Mouse (Mus musculus) liver, adult (tissue): ENCODE data around the gene Gpr160.

ENCODE experiments used
- GATA4 ChIP-seq: IDR thresholded peaks from 2 replicates; pipeline ENCODE4 v1.6.1; 2014; ENCODE audit warnings: mild to moderate bottlenecking, low read length; ENCODE audit not compliant: insufficient replicate concordance

Gene Gpr160

DNA sequence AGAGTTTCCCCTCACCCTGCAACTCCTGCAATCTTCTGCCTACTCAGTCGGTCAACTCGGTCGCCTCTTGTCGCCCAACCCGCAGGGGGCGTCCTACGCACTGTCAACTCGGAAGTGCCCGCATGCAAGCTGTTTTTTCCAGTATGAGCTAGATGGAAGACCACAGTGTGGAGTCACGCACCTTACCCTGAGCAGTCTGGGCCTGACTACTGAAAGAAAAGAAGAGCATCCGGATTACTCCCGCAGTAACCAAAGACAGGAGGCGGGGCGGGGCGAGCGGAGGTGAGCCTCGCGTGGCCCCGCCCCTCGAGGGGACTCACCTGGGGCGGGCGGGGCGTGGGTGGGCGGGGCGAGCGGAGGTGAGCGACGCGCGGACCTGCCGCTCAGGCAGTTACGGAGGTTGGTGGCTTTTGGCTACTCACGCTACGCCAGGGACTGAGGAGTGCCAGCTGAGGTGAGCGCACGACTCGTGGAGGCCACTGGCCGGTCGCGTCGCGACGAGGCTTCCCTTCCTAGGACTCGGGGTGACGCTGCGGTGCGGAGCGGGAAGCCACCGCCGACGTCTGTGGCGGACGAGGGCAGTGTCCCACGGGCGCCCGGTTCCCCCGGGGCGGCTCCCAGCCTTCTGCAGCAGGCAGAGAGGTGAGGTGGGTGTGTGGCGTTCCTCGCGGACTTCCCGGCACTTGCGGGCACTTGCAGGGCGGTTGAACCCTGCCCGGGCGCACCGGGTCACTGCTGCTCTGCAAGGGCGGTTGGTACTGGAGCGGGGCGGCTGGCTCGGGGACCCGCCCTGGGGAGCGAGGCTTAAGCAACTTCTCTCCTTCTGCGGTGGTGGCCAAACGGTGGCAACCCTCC lies at the start of gene Gpr160:
TSS of gene Gpr160 (plus strand) at position 347 of the 855 bp plus-strand sequence.
- no peak for TF ChIP-seq GATA4

DNA sequence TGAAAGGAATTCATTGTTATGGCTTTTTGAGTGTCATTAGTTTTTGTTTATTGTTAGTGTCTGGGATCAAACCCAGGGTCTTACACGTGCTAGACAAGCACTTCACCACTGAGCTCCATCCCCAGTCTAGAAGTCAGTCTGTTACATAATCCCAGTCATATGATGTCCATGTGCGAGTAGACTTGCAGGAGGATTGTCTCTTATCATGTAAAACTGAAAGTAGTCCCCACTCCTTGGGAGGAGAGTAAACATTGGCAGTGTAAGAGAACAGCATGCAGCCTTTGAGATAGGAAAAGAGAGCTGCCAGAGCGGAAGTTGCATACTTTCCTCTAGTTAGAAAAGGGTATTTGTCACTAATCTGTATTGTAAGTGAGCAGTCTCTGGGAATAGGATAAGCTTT lies 42.9 kb upstream of the Gpr160 start:
- peak; percentile 91; the same call in 1 of the 2 replicates for TF ChIP-seq GATA4

DNA sequence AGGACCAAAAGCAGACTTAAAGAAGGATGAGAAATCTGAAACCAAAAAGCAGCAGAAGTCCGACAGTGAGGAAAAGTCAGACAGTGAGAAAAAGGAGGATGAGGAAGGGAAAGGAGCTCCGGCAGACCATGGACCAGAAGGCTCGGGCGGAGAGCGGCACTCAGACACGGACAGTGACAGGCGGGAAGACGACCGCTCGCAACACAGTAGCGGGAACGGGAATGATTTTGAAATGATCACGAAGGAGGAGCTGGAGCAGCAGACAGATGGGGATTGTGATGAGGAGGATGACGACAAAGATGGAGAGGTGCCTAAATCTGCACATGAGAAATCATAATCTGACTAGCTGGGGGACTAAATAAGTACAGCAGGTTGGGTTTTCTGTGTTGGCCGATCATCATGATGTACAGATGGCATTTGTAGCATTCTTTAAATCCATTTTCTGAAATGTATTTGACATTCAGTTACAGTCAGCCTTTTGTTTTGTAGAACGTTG lies 37.1 kb upstream of the Gpr160 start:
- no peak for TF ChIP-seq GATA4

DNA sequence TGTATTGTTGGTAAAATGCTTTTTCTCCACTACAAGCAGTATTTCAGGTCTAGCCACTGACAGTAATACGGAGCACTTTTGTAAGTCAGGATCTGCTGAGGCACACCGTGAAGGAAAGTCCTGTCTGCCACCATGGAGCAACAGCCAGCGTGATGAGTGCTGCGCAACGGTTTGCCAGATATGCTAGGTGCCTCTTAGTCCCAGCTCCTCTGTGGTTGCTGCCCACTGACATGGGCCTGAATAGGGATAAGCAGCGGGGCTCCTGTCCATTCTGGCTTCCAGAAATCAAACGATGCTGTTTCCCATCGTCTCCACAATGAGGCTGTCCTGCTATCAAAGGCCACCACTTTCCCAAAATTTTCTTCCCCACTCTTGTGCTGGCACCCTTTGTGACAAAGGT lies 33.6 kb upstream of the Gpr160 start:
- no peak for TF ChIP-seq GATA4

DNA sequence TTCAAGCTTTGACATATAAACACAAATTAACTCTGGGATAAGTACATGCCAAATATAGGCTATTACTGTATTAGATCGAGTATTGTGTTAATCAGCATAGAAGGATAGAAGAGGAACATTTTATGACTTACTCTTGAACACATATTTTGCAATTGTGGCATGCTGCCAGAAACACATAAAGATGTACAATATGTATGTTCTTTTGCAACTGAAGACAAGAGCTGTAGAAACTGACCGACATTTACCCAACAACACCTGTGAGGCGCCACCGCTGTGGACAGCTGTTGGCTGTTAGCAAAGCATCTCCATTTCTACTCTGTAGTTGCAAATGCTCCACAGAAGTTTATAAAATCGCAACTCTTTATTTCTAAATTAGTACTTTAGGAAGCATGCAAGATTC lies 29.7 kb upstream of the Gpr160 start:
- no peak for TF ChIP-seq GATA4

DNA sequence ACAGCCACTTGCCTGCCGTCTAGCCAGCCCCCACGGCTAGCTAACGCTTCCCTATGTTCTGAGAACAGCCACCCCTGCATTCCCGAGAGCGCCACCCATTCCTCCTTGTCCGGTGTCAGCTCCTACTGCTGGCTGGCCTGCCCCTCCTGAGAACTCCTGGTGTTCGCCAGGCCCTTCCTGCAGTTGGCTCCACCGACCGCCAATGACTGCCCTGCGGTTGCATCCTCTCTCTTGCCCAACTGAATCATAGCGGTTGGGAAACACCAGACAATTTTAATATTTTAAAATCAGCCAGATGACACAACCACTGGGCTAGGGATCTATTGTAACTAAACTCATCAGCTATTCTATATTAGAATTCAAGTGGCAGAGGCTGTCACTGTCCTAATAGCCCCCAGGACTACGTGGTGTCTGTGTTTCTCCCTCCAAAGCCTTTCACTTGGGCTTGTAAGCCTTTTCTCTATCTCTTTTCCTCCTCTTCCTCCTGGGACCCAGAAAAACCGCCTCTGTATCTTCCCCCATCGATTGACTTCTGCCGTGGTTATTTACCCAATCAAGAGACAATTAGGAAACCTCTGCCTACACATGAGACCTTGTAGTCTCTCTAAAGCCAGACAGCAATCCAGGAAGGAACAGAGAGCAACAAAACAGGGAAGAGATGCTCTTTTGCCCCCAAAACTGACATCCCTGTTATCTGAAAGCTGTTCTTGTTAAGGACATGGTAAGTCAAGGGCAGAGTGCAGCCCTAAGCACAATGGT lies 23.7 kb upstream of the Gpr160 start:
- TF ChIP-seq GATA4, result no peak

DNA sequence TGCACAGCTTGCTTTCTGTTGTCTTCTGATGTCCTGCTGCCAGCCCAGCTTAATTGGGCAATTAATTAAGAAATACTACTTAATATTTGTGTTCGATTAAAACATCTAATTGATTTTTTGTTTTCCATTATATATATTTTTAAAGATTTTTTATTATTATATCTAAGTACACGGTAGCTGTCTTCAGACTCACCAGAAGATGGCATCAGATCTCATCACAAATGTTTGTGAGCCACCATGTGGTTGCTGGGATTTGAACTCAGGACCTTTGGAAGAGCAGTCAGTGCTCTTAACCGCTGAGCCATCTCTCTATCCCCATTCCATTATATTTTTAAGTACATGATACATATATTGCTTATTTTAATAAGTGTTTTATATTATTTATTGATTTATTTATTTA lies 22.5 kb upstream of the Gpr160 start:
- TF ChIP-seq GATA4, result no peak

DNA sequence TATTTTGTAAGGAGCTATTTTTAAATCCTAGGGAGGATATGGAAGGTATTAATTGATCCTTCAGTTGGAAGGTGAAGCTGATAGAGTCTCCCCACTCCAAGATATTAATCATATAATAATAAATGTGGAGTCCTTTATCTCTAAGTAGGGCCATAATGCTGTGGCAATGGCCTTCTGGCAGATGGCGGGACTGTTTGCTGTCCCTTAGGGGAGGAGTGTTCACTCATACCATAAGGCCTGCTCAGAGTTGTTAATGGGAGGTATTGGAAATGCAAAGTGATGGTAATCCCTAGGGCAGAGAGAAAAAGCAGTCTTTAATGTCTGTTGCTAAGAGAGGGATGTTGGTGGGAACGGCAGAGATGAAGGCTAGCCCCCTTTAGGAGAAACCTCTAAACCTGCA lies 10.0 kb upstream of the Gpr160 start:
- TF ChIP-seq GATA4, result no peak

DNA sequence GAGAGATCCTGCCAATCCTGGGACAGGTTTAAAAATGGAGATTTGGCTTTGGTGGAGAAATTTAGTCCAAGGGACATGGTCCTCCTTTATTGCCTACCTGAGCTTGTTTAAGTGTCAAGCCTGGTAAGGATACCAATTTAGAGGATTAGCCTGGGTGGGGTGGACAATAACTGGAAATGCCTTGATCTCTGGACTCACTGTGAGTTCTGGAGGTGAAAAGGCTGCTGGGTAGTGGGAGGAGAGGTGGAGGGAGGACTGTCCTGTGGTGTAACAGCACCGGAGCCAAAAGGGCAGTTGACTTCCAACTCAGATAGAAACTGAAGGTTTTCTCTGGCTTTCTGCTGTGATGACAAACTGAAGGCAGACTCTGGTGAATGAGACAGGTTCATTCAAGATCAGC lies 8.3 kb upstream of the Gpr160 start:
- no peak for TF ChIP-seq GATA4

DNA sequence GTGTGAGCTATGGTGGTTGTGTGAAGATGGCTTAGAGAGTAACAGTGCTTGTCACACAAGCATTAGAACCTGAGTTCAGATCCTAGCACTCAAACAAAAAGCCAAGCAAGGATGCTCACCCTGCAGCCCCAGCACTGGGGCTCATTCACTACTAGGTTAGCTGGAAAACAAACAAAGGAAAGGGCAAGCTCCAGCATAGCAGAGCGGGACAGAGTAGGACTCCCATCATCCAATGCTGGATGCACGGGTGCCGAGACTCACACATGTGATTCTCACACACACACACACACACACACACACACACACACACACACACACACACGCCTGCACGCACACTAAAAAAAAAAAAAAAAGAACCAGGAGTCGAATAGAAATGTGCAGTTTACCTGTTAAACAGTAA lies 4.3 kb upstream of the Gpr160 start:
- no peak for TF ChIP-seq GATA4

DNA sequence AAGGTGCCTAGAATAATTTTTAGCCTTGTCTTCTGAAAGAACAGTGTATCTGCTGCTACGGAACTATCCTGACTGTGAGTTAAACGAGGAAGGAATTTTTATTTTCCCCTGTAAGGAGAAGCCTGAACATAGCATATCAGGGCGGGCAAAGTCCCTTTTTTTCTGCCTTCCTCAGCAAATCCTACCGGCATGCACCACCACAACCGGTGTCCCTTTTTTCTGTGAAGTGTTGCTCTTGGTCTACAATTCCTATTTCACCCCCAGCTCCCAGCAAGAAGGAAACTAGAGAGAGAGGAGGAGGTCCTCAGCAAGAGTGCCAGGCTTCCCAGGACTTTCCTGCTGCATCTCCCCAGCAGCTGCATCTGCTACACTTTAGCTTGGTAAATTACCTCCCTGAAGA lies 2.2 kb upstream of the Gpr160 start:
- TF ChIP-seq GATA4, result no peak

DNA sequence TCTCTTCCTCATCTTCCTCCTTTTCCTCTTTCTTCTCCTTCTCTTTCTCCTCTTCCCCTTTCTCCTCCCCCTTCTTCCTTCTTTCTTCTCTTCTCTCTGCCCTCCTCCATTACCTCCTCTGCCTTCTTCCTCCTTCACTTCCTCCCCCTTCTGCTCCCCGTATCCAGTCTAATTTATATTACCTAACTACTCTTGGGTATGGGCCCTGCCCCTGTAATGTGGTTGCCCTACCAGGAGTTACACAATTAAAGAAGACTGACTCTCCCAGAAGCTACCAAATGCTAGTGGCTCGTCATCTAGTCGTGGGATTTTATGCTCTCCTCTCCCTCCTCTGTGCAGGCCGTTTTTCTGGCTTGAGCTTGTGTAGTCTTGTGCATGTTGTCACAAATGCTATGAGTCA lies 5.0 kb downstream of the Gpr160 start:
- no peak for TF ChIP-seq GATA4

DNA sequence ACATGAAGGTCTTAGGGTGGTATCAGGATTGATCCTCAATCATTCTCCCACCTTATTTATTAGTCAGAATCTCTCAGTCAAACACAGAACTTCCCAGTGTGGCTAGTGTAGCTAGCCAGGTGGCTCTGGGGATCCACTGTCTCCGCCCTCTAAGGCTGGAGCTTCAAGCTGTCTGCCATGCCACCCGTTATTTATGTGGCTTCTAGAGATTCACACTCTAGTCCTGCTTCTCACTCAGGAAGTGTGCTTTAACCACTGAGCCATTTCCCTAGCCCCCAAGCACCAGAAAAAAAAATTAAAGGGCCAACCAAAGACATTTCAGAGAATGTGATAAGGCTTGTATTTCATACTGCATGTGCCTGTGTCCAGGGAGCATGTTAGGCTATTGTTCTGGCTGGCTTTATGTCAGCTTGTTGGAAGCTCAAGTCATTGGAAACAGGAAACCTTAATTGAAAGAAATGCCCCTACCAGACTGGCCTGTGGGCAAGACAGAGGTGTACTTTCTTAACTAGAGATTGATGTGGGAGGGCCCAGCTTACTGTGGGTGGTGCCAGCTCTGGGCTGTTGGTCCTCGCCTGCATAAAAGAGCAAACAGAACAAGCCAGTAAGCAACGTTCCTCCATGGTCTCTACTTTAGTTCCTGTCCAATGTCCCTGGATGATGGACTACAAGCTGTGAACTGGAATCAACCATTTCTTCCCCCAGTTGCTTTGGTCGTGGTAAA lies 8.1 kb downstream of the Gpr160 start:
- TF ChIP-seq GATA4, result no peak

DNA sequence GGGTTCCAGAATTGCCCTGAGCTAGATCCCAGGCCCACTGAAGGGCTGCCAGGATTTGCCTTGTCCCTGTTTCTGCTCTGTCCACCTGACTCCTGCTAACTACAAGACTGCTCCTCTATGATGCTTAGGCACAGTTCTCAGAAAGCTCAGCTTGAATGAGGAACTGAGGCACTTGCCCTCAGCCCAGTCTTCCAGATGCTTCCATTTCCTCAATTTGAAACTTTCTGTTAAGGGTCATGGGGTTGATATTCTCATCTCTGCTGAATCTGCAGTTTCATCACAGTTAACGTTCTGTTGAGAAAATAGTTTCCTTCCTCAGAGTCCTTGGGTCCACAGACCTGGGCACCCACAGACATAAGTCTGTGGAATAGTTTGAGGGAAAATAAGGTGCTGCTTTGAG lies 8.9 kb downstream of the Gpr160 start:
- TF ChIP-seq GATA4, result no peak

DNA sequence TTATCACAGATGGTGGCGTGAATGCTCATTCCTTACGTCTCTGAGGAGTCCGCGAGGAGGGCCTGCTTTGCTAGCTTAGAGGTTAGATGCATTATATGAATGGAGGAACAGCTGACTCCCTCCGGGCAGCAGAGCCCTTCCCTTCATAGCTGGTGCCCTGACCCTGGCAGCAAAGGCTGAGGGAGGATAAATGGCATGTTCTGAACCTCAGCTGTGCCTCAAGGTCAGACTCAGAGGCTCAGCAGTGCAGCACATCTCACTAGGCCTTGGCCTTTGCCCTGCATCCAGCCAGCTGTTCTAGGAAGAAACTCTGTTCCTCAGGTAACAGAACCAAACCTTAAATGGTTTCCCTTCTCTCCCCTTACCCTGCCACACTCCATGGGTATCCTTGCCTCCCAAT lies 12.4 kb downstream of the Gpr160 start:
- TF ChIP-seq GATA4, result no peak
